Mouse (Mus musculus) megakaryocyte, embryonic 14.5 days (primary cell): ENCODE data around the gene Akap11. TPM values are rescaled to one million over a fixed set of nuclear protein-coding genes. Genes with fewer than 3 reads are reported as not detected.

Experiments
- H3K27me3 ChIP-seq: replicated peaks from 2 replicates; pipeline ENCODE3; 2012; ENCODE audit warnings: inconsistent platforms
- H3K36me3 ChIP-seq: replicated peaks from 2 replicates; pipeline ENCODE3; 2012; ENCODE audit warnings: low read length, inconsistent platforms, mixed read lengths
- H3K4me1 ChIP-seq: 2 replicates; pipeline ENCODE4 v1.6.1; 2012; ENCODE audit warnings: inconsistent platforms
- H3K4me3 ChIP-seq: replicated peaks from 2 replicates; pipeline ENCODE3; 2012; ENCODE audit warnings: moderate library complexity, mild to moderate bottlenecking, inconsistent platforms
- H3K9me3 ChIP-seq: 2 replicates; pipeline ENCODE4 v1.6.1; 2012; ENCODE audit warnings: inconsistent platforms
- FLI1 ChIP-seq: IDR thresholded peaks from 2 replicates; pipeline ENCODE4 v1.6.1; 2012; ENCODE audit warnings: low read length, inconsistent platforms, mixed read lengths
- GATA1 ChIP-seq: IDR thresholded peaks from 3 replicates; pipeline ENCODE4 v1.6.1; 2012; ENCODE audit warnings: mixed read lengths, low read length, inconsistent platforms, borderline replicate concordance
- polyA plus RNA-seq: library from polyadenylated mRNA; stranded (reverse); fragments of >175 nt; gene quantifications from 2 replicates; pipeline ENCODE4 v1.2.3, GENCODE M21; 2012; ENCODE audit warnings: low replicate concordance; ENCODE audit not compliant: insufficient read depth

Akap11 gene
- polyA plus RNA-seq, 1 experiment: 0.18 TPM

- peaks cover 9% of the 10 kb centered on the region; the same call in 1 of the 2 replicates for H3K9me3 ChIP-seq
- H3K27me3 ChIP-seq: no peaks in the 10 kb centered on the region
- TF ChIP-seq FLI1: no peak
- no peak for TF ChIP-seq GATA1
- no peaks in the 10 kb centered on the region for H3K36me3 ChIP-seq
- H3K4me3 ChIP-seq: no peak overlapping the region
- peaks cover 11% of the 10 kb centered on the region for H3K4me1 ChIP-seq
These were observed 17.1 kb upstream of the Akap11 start for GRCm38 (mm10) chr14:78553661-78554060.

- Histone ChIP-seq H3K4me1 (peaks cover 20% of the 10 kb centered on the region), H3K27me3 (no peaks in the 10 kb centered on the region), H3K4me3 (peak overlapping the region; percentile 9)
These were observed 12.2 kb upstream of the Akap11 start for GRCm38 (mm10) chr14:78548807-78549206.

DNA sequence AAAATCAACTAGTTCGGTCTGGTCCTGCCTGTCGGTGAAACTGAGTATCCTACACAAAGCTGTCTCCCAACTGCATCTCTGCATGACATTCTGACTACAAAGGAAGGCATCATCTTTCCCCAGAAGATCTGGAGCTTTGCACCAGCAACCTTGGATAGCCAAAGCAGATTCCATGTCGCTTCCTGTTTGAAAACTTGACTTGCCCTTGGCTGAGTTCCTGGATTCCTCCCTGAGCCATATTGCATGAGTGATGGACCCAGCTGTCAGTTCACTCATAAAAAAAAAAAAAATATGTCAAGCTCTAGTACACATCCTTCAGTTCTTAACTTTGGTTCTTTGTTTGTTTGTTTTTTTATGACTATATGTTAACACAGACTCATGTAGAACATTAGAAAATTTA, 4.7 kb upstream of the Akap11 start:
- H3K27me3 ChIP-seq: no peaks in the 10 kb centered on the region
- TF ChIP-seq GATA1 (no peak), FLI1 (no peak)

More at GRCm38 (mm10) chr14:78548807-78549206, 12.2 kb upstream of the Akap11 start:
- no peaks in the 10 kb centered on the region for H3K36me3 ChIP-seq
- no peak for TF ChIP-seq FLI1
- no peak for TF ChIP-seq GATA1
- H3K9me3 ChIP-seq: peaks cover 6% of the 10 kb centered on the region; the same call in 1 of the 2 replicates

DNA sequence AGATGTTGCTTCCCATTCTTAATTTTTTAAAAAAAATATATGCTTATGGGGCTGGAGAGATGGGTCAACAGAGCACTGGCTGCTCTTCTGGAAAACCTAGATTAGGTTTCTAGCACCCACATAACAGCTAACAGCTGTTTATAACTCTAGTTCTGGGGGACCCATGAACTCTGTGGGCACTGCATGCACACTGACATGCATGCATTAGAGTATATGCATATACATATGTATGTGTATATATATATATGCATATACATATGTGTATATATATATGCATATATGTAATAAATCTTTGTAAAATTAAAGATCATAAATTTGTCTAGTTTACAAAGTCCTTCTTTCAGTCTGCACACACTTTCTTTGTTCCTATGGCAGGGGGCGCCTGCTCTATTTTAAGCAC, 3.2 kb upstream of the Akap11 start:
- TF ChIP-seq GATA1: no peak
- no peak for TF ChIP-seq FLI1
- H3K9me3 ChIP-seq: no peaks in the 10 kb centered on the region
- H3K27me3 ChIP-seq: no peaks in the 10 kb centered on the region
- no peaks in the 10 kb centered on the region for H3K36me3 ChIP-seq
- peaks cover 19% of the 10 kb centered on the region for H3K4me1 ChIP-seq
- H3K4me3 ChIP-seq: no peak overlapping the region

More for the DNA sequence above, 4.7 kb upstream of the Akap11 start:
- Histone ChIP-seq H3K9me3 (no peaks in the 10 kb centered on the region), H3K36me3 (no peaks in the 10 kb centered on the region), H3K4me1 (peaks cover 9% of the 10 kb centered on the region), H3K4me3 (no peak overlapping the region)

- no peaks in the 10 kb centered on the region for H3K27me3 ChIP-seq
- H3K4me1 ChIP-seq: peaks cover 24% of the 10 kb centered on the region
- no peak for TF ChIP-seq FLI1
- no peak for TF ChIP-seq GATA1
- no peaks in the 10 kb centered on the region for H3K9me3 ChIP-seq
- no peaks in the 10 kb centered on the region for H3K36me3 ChIP-seq
- H3K4me3 ChIP-seq: no peak overlapping the region
These were observed 2.1 kb upstream of the Akap11 start for GRCm38 (mm10) chr14:78538572-78539320.

DNA sequence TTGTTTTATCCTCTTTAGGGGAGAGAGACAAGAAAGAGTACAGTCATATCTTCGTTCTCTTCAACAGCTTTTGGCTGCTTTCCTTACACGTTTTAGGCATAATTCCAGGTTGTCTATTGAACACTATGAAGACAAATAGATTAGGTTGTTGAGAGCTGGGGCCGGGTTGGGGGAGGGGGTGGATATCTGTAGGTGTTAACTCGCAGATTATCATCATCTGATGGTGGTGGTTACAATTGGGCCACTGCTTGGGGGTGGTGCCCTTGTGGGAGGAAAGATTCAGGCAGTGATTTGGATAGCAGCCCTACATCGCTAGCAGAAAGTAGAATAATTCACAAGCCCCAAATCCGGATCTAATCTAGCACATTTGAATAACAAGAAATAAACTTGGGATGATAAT, 943 bp upstream of the Akap11 start:
- Histone ChIP-seq H3K4me3 (peak overlapping the region; percentile 99), H3K9me3 (no peaks in the 10 kb centered on the region), H3K36me3 (no peaks in the 10 kb centered on the region), H3K4me1 (peaks cover 25% of the 10 kb centered on the region), H3K27me3 (no peaks in the 10 kb centered on the region)
- no peak for TF ChIP-seq GATA1
- no peak for TF ChIP-seq FLI1

DNA sequence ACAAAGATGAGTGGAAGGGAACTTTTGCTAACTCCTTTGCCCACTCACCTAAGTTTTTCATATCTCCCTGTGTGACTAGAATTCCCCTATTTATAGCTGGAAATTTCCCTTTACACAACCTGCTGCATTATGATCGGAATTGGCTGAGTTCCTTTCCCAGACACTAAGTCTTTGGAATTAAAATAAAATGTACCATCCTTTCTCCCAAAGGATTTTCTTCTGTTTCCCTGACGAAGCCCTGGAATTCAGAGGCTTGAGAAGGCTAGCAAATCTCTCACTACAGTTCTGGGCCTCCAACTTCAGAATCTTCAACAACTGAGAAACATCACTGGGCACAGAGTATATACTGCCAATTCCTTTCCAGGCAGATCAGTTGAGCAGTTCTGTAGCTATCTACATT, 1.2 kb downstream of the Akap11 start:
- H3K9me3 ChIP-seq: no peaks in the 10 kb centered on the region
- H3K36me3 ChIP-seq: no peaks in the 10 kb centered on the region
- H3K4me3 ChIP-seq: peak overlapping the region; percentile 99
- H3K27me3 ChIP-seq: no peaks in the 10 kb centered on the region
- peaks cover 42% of the 10 kb centered on the region for H3K4me1 ChIP-seq
- TF ChIP-seq FLI1 (no peak), GATA1 (no peak)

DNA sequence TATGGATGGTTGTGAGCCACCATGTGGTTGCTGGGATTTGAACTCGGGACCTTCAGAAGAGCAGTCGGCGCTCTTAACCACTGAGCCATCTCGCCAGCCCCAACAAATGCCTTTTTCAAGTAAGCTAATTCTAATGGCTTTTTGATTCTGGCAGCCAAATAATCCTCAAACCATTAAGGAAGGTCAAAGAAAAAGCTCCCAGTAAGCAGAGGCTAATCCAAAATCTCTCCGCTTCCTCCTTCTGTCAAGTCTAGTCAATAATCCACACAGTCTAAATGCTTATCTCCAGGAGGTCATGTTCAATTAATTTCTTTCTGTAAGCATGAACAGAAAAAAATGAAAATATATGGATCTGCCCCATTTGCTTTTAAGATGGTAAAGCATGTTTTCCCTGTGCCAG, 2.0 kb downstream of the Akap11 start:
- H3K4me3 ChIP-seq: no peak overlapping the region
- no peaks in the 10 kb centered on the region for H3K36me3 ChIP-seq
- no peaks in the 10 kb centered on the region for H3K27me3 ChIP-seq
- no peak for TF ChIP-seq GATA1
- no peak for TF ChIP-seq FLI1
- peaks cover 49% of the 10 kb centered on the region for H3K4me1 ChIP-seq
- H3K9me3 ChIP-seq: no peaks in the 10 kb centered on the region

- H3K27me3 ChIP-seq: no peaks in the 10 kb centered on the region
- no peak overlapping the region for H3K4me3 ChIP-seq
- peaks cover 59% of the 10 kb centered on the region for H3K4me1 ChIP-seq
- H3K9me3 ChIP-seq: no peaks in the 10 kb centered on the region
- no peaks in the 10 kb centered on the region for H3K36me3 ChIP-seq
- TF ChIP-seq GATA1 (no peak), FLI1 (no peak)
These were observed 2.9 kb downstream of the Akap11 start for GRCm38 (mm10) chr14:78533701-78534100.

- TF ChIP-seq FLI1 (no peak), GATA1 (no peak)
- H3K4me1 ChIP-seq: peaks cover 60% of the 10 kb centered on the region
- no peak overlapping the region for H3K4me3 ChIP-seq
- H3K9me3 ChIP-seq: no peaks in the 10 kb centered on the region
- H3K36me3 ChIP-seq: no peaks in the 10 kb centered on the region
- H3K27me3 ChIP-seq: no peaks in the 10 kb centered on the region
These were observed 4.3 kb downstream of the Akap11 start for GRCm38 (mm10) chr14:78532345-78532744.

GRCm38 (mm10) chr14:78530256-78530655, 6.4 kb downstream of the Akap11 start:
- TF ChIP-seq GATA1 (no peak), FLI1 (no peak)
- Histone ChIP-seq H3K9me3 (no peaks in the 10 kb centered on the region), H3K4me3 (no peak overlapping the region), H3K36me3 (peaks cover 8% of the 10 kb centered on the region), H3K4me1 (peaks cover 55% of the 10 kb centered on the region), H3K27me3 (no peaks in the 10 kb centered on the region)
